In the genomic region with DNA sequence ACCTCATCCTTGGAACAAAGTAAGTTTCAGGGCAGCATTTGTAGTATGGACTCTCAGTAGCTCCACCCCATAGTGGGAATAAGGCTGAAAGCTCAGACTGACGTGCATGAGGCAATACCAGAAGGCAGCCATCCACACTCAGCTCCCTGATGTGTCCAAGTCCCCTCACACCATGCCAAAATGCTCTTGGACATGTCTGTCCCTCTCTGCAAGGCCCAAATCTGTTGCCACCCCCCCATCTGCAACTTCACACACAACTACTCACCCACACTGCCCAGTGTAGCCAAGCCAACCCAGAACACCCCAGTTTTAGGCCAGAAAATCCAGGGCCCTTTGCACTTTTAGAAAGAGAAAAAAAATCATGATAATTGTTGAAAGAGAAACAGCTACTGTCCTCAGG, we compare ENCODE assay signal across 20 mouse cellular contexts.
DNase-seq lines count a peak whose midpoint lies in the region; ATAC-seq lines count a peak whose summit lies in the region.
"Had no signal": no experiment of that assay in that cellular context is flagged by ENCODE, and none has a peak within 500 bp of the region (broad histone marks: within the 10 kb centered on the region; RNA-seq: fewer than 3 reads in every experiment).

No protein-coding gene starts in this region.

- H3K4me2 ChIP-seq in lung, embryonic 15.5 days: no peak overlapping the region
- H3K4me2 ChIP-seq: embryonic facial prominence, embryonic 15.5 days; heart, embryonic 12.5 days; hindbrain, embryonic 15.5 days had no signal

- H3K27me3 ChIP-seq in lung, embryonic 15.5 days: no peaks in the 10 kb centered on the region
- H3K27me3 ChIP-seq: embryonic facial prominence, embryonic 15.5 days; heart, embryonic 12.5 days; hindbrain, embryonic 15.5 days had no signal

- peak; percentile 82 for DNase-seq in heart, adult 11 months
- no peak for DNase-seq in heart, adult 18-20 months
- DNase-seq in lung, postnatal 10 days: peak; percentile 36
- DNase-seq in lung, postnatal 4 days: peak; percentile 7 to 58
- DNase-seq in adrenal gland, adult 8-10 months: no peak
- no peak for DNase-seq in right cerebral cortex, postnatal 25 days
- DNase-seq: adrenal gland, postnatal 14 days; cerebellum, adult 11-12 months; cerebellum, adult 9-11 months; gastrocnemius, adult 2 months; gastrocnemius, postnatal 36 days; heart, postnatal 36 days had no signal

- 32% methylated on average over 1 of the region's 1 CpGs for WGBS in lung, embryonic 15.5 days

- no peak overlapping the region for H3K27ac ChIP-seq in lung, embryonic 15.5 days
- H3K27ac ChIP-seq: embryonic facial prominence, embryonic 15.5 days; forebrain, embryonic 10.5 days; gastrocnemius, adult 2 months; heart, adult 2 months; hindbrain, embryonic 15.5 days had no signal

- no peaks in the 10 kb centered on the region for H3K36me3 ChIP-seq in lung, embryonic 15.5 days
- H3K36me3 ChIP-seq: embryonic facial prominence, embryonic 15.5 days; forebrain, embryonic 10.5 days; heart, embryonic 12.5 days; hindbrain, embryonic 15.5 days had no signal

- H3K4me3 ChIP-seq in lung, embryonic 15.5 days: no peak overlapping the region
- H3K4me3 ChIP-seq: embryonic facial prominence, embryonic 15.5 days; erythroblast, embryonic 14.5 days; forebrain, embryonic 10.5 days; gastrocnemius, adult 2 months; heart, adult 2 months; heart, embryonic 12.5 days; hindbrain, embryonic 15.5 days had no signal

- ATAC-seq in lung, embryonic 15.5 days (ENCODE audit: borderline replicate concordance, extremely low read depth, low FRiP score, low TSS enrichment): peak; percentile 81
- ATAC-seq: forebrain, embryonic 14.5 days had no signal

- no peaks in the 10 kb centered on the region for H3K9me3 ChIP-seq in lung, embryonic 15.5 days
- H3K9me3 ChIP-seq: embryonic facial prominence, embryonic 15.5 days; forebrain, embryonic 10.5 days; hindbrain, embryonic 15.5 days had no signal

- no peaks in the 10 kb centered on the region for H3K4me1 ChIP-seq in lung, embryonic 15.5 days
- H3K4me1 ChIP-seq: embryonic facial prominence, embryonic 15.5 days; heart, embryonic 12.5 days; hindbrain, embryonic 15.5 days had no signal

- no peak overlapping the region for H3K9ac ChIP-seq in lung, embryonic 15.5 days
- H3K9ac ChIP-seq: embryonic facial prominence, embryonic 15.5 days; heart, embryonic 12.5 days; hindbrain, embryonic 15.5 days had no signal

Comparison
In these comparisons a context has a peak if more than half of its experiments do, and no peak if none do; other contexts are left out.
1. DNase-seq: peak in heart, adult 11 months (single experiment), lung, postnatal 10 days (single experiment) and lung, postnatal 4 days (2 of 2); none in heart, adult 18-20 months (0 of 2), adrenal gland, adult 8-10 months (single experiment) and right cerebral cortex, postnatal 25 days (single experiment).